Mouse (Mus musculus) 416B (cell line): ENCODE data around the gene Scyl2.
A peak's percentile ranks its signal among the peaks of the same experiment; 100 is the strongest.
"Not testable (repeated sequence)": the region's sequence is repeated elsewhere in the genome, so short reads cannot be mapped to it uniquely, and the experiment has no call there.

Experiments
- DNase-seq: peaks from one replicate; pipeline ENCODE4 v3.0.0; 2011; ENCODE audit warnings: low read depth

The Scyl2 gene

GRCm38 (mm10) chr10:89686139-89686808 is at the start of gene Scyl2:
Gene Scyl2 (minus strand): TSS chr10:89686285.
- peak; percentile 90 for DNase-seq

GRCm38 (mm10) chr10:89732001-89732794 is 46.1 kb upstream of the Scyl2 start, which contains the start of gene Actr6:
Gene Actr6 (minus strand): TSS chr10:89732295.
- peak; percentile 95 for DNase-seq

GRCm38 (mm10) chr10:89731341-89731740 is 45.3 kb upstream of the Scyl2 start:
- DNase-seq: peak; percentile 67

- no peak for DNase-seq
Measured at GRCm38 (mm10) chr10:89730386-89730785, 44.3 kb upstream of the Scyl2 start.

GRCm38 (mm10) chr10:89722247-89723195 is 36.4 kb upstream of the Scyl2 start:
- peak; percentile 36 for DNase-seq

GRCm38 (mm10) chr10:89720796-89721195 is 34.7 kb upstream of the Scyl2 start:
- DNase-seq: no peak

- no peak for DNase-seq
Measured at GRCm38 (mm10) chr10:89720252-89720651, 34.2 kb upstream of the Scyl2 start.

- no peak for DNase-seq
Measured at GRCm38 (mm10) chr10:89714910-89715309, 28.8 kb upstream of the Scyl2 start.

- no peak for DNase-seq
Measured at GRCm38 (mm10) chr10:89708720-89709119, 22.6 kb upstream of the Scyl2 start.

- peak; percentile 49 for DNase-seq
Measured at GRCm38 (mm10) chr10:89707397-89707796, 21.3 kb upstream of the Scyl2 start.

GRCm38 (mm10) chr10:89703042-89703441 is 17.0 kb upstream of the Scyl2 start:
- DNase-seq: peak; percentile 72

- DNase-seq: no peak
Measured at GRCm38 (mm10) chr10:89697956-89698355, 11.9 kb upstream of the Scyl2 start.

- not testable (repeated sequence) for DNase-seq
Measured at GRCm38 (mm10) chr10:89696270-89696669, 10.2 kb upstream of the Scyl2 start.

- peak; percentile 69 for DNase-seq
Measured at GRCm38 (mm10) chr10:89695194-89695911, 9.3 kb upstream of the Scyl2 start.

GRCm38 (mm10) chr10:89690021-89690420 is 3.9 kb upstream of the Scyl2 start:
- DNase-seq: no peak

- DNase-seq: no peak
Measured at GRCm38 (mm10) chr10:89687455-89687854, 1.4 kb upstream of the Scyl2 start.

GRCm38 (mm10) chr10:89685391-89686138 is 520 bp downstream of the Scyl2 start:
- DNase-seq: peak; percentile 33

- DNase-seq: no peak
Measured at GRCm38 (mm10) chr10:89682961-89683360, 3.1 kb downstream of the Scyl2 start.

- DNase-seq: no peak
Measured at GRCm38 (mm10) chr10:89682157-89682556, 3.9 kb downstream of the Scyl2 start.

- no peak for DNase-seq
Measured at GRCm38 (mm10) chr10:89681706-89682105, 4.4 kb downstream of the Scyl2 start.

- DNase-seq: peak; percentile 83
Measured at GRCm38 (mm10) chr10:89680517-89680916, 5.6 kb downstream of the Scyl2 start.
